Mouse (Mus musculus): Measurements from ENCODE around the gene Grip1.

DNA sequence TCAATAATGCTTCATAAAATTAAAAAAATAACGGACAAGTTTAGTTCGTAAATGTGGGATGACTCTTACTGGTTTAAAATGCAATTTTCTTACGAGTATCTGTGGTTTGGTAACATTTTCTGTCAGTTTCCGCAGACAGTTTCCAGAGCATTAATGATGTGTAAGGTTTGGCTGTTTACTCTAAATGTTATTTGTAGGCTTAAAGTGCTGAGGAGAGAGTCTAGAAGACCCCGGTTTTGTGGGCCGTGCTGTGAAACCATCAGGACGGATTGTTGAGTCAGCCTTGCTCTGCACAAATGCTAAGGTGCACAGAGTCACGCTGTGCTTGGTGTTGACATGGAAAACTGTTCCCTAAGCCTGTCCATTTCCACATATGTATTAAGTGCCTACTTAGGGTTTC, 41.7 kb downstream of the Grip1 start:
- TF ChIP-seq CTCF (IDR thresholded peaks at IDR 0.05; ENCODE audit: extremely low read depth, insufficient read length, insufficient replicate concordance, low read depth, low read length): no peak
- TF ChIP-seq POLR2A (IDR thresholded peaks at IDR 0.05; ENCODE audit: low read depth, low read length): no peak
